Mouse (Mus musculus) MEL (cell line): Measurements from ENCODE around the gene Duoxa2. TPM values are rescaled to one million over a fixed set of nuclear protein-coding genes. Genes with fewer than 3 reads are reported as not detected.
A peak's percentile ranks its signal among the peaks of the same experiment; 100 is the strongest.

Experiments
- DNase-seq: peaks from one replicate; pipeline ENCODE4 v3.0.0; 2011; ENCODE audit warnings: low read depth, low spot score
- H3K27ac ChIP-seq: 2 replicates; pipeline ENCODE4 v1.5.1; 2012; ENCODE audit warnings: low read depth, mild to moderate bottlenecking, control low read depth, low read length, moderate library complexity; ENCODE audit not compliant: control insufficient read depth
- H3K27me3 ChIP-seq, 2 experiments: fragments of 150-350 bp in 1 of 2; sonication (generic) in 1 of 2; 2 replicates each; pipeline ENCODE4 v1.6.1; 2012; ENCODE audit warnings: low read length in 2 of 2, mild to moderate bottlenecking in 2 of 2, improper control_type of control experiment in 1 of 2, moderate library complexity in 1 of 2; ENCODE audit not compliant: insufficient read depth in 2 of 2, control insufficient read depth in 1 of 2
- H3K36me3 ChIP-seq, 2 experiments: 2 replicates each; pipeline ENCODE4 v1.6.1; 2012 to 2014; ENCODE audit warnings: low read length in 2 of 2, improper control_type of control experiment in 1 of 2, inconsistent platforms in 1 of 2, mild to moderate bottlenecking in 1 of 2; ENCODE audit not compliant: insufficient read depth in 2 of 2, control insufficient read depth in 1 of 2
- H3K4me1 ChIP-seq, 2 experiments: fragments of 150-350 bp in 1 of 2; sonication (generic) in 1 of 2; 2 replicates each; pipeline ENCODE4 v1.6.1; 2012; ENCODE audit warnings: low read length in 2 of 2, improper control_type of control experiment in 1 of 2, mild to moderate bottlenecking in 1 of 2; ENCODE audit not compliant: insufficient read depth in 2 of 2, control insufficient read depth in 1 of 2
- H3K4me3 ChIP-seq, 2 experiments: fragments of 150-350 bp in 1 of 2; sonication (generic) in 1 of 2; 2 replicates each; pipeline ENCODE4 v1.5.1; 2012; ENCODE audit warnings: low read depth in 2 of 2, low read length in 2 of 2, mild to moderate bottlenecking in 2 of 2, moderate library complexity in 2 of 2, control low read depth in 1 of 2, improper control_type of control experiment in 1 of 2; ENCODE audit not compliant: control insufficient read depth in 1 of 2, insufficient read depth in 1 of 2
- H3K79me2 ChIP-seq: 2 replicates; pipeline ENCODE4 v1.6.1; 2012; ENCODE audit warnings: mild to moderate bottlenecking, low read length, moderate library complexity; ENCODE audit not compliant: control insufficient read depth, poor library complexity, insufficient read depth
- H3K9ac ChIP-seq: 2 replicates; pipeline ENCODE4 v1.6.1; 2012; ENCODE audit warnings: low read depth, mild to moderate bottlenecking, control low read depth, low read length, moderate library complexity; ENCODE audit not compliant: control insufficient read depth, poor library complexity, severe bottlenecking
- H3K9me3 ChIP-seq: fragments of 150-350 bp; sonication (generic); replicated peaks from 2 replicates; pipeline ENCODE4 v1.6.1; 2012; ENCODE audit warnings: mild to moderate bottlenecking, low read length, improper control_type of control experiment, moderate library complexity; ENCODE audit not compliant: insufficient read depth
- BHLHE40 ChIP-seq: IDR thresholded peaks from 2 replicates; pipeline ENCODE4 v1.6.1; 2012; ENCODE audit warnings: low read depth, mild to moderate bottlenecking, inconsistent platforms, low read length, improper control_type of control experiment, borderline replicate concordance
- CHD1 ChIP-seq: IDR thresholded peaks from 2 replicates; pipeline ENCODE4 v1.6.1; 2012; ENCODE audit warnings: low read depth, mild to moderate bottlenecking, inconsistent platforms, low read length, improper control_type of control experiment
- CHD2 ChIP-seq: IDR thresholded peaks from 2 replicates; pipeline ENCODE4 v1.6.1; 2011; ENCODE audit warnings: low read length, improper control_type of control experiment
- CTCF ChIP-seq, 3 experiments: IDR thresholded peaks in 2 of 3; conservative IDR thresholded peaks in 1 of 3; 2 replicates each; pipeline ENCODE4 v1.5.1; 2011 to 2012; ENCODE audit warnings: low read length in 3 of 3, low read depth in 2 of 3, mild to moderate bottlenecking in 2 of 3, improper control_type of control experiment in 1 of 3, inconsistent platforms in 1 of 3, mixed read lengths in 1 of 3, moderate library complexity in 1 of 3; ENCODE audit not compliant: control insufficient read depth in 1 of 3, insufficient read depth in 1 of 3, poor library complexity in 1 of 3, severe bottlenecking in 1 of 3
- E2F4 ChIP-seq: IDR thresholded peaks from 2 replicates; pipeline ENCODE4 v1.6.1; 2011; ENCODE audit warnings: low read depth, low read length, improper control_type of control experiment, borderline replicate concordance
- ETS1 ChIP-seq: IDR thresholded peaks from 2 replicates; pipeline ENCODE4 v1.6.1; 2012; ENCODE audit warnings: low read depth, mild to moderate bottlenecking, inconsistent platforms, low read length, improper control_type of control experiment, moderate library complexity
- GABPA ChIP-seq: IDR thresholded peaks from 2 replicates; pipeline ENCODE4 v1.6.1; 2012; ENCODE audit warnings: low read depth, mild to moderate bottlenecking, inconsistent platforms, low read length, improper control_type of control experiment, moderate library complexity
- GATA1 ChIP-seq: IDR thresholded peaks from 2 replicates; pipeline ENCODE4 v1.6.1; 2011; ENCODE audit warnings: low read depth, low read length, improper control_type of control experiment
- HCFC1 ChIP-seq: IDR thresholded peaks from 2 replicates; pipeline ENCODE4 v1.6.1; 2012; ENCODE audit warnings: low read depth, mild to moderate bottlenecking, inconsistent platforms, low read length, improper control_type of control experiment, moderate library complexity
- JUND ChIP-seq: IDR thresholded peaks from 2 replicates; pipeline ENCODE4 v1.6.1; 2011; ENCODE audit warnings: low read depth, mild to moderate bottlenecking, improper control_type of control experiment, low read length
- KAT2A ChIP-seq: conservative IDR thresholded peaks from 2 replicates; pipeline ENCODE4 v1.6.1; 2012; ENCODE audit warnings: low read depth, low read length, improper control_type of control experiment, inconsistent platforms
- MAFK ChIP-seq: IDR thresholded peaks from 2 replicates; pipeline ENCODE4 v1.6.1; 2011; ENCODE audit warnings: low read depth, mild to moderate bottlenecking, low read length, improper control_type of control experiment, borderline replicate concordance
- MAX ChIP-seq: IDR thresholded peaks from 2 replicates; pipeline ENCODE4 v1.6.1; 2011; ENCODE audit warnings: low read length, improper control_type of control experiment
- MAZ ChIP-seq: IDR thresholded peaks from 2 replicates; pipeline ENCODE4 v1.6.1; 2012; ENCODE audit warnings: low read depth, mild to moderate bottlenecking, inconsistent platforms, low read length, improper control_type of control experiment
- MXI1 ChIP-seq: IDR thresholded peaks from 2 replicates; pipeline ENCODE4 v1.6.1; 2011; ENCODE audit warnings: mild to moderate bottlenecking, low read depth, low read length, improper control_type of control experiment
- MYB ChIP-seq: IDR thresholded peaks from 2 replicates; pipeline ENCODE4 v1.6.1; 2011; ENCODE audit warnings: mild to moderate bottlenecking, low read depth, low read length, improper control_type of control experiment
- MYC ChIP-seq: IDR thresholded peaks from 2 replicates; pipeline ENCODE4 v1.6.1; 2011; ENCODE audit warnings: low read depth, mild to moderate bottlenecking, low read length, improper control_type of control experiment, moderate library complexity
- NELFE ChIP-seq: IDR thresholded peaks from 2 replicates; pipeline ENCODE4 v1.6.1; 2011; ENCODE audit warnings: low read depth, low read length, improper control_type of control experiment
- NRF1 ChIP-seq: IDR thresholded peaks from 2 replicates; pipeline ENCODE4 v1.6.1; 2014; ENCODE audit warnings: low read depth, mild to moderate bottlenecking, inconsistent platforms, low read length, improper control_type of control experiment, moderate library complexity; ENCODE audit not compliant: poor library complexity, insufficient read depth, severe bottlenecking
- POLR2A ChIP-seq, 2 experiments: IDR thresholded peaks; 2 replicates each; pipeline ENCODE4 v1.6.1; 2011 to 2012; ENCODE audit warnings: low read length in 2 of 2, mild to moderate bottlenecking in 2 of 2, control low read depth in 1 of 2, improper control_type of control experiment in 1 of 2, low read depth in 1 of 2, moderate library complexity in 1 of 2; ENCODE audit not compliant: control insufficient read depth in 1 of 2, insufficient read depth in 1 of 2, poor library complexity in 1 of 2
- POLR2AphosphoS2 ChIP-seq: IDR thresholded peaks from 2 replicates; pipeline ENCODE4 v1.6.1; 2011; ENCODE audit warnings: low read length, improper control_type of control experiment
- POLR2AphosphoS5 ChIP-seq: IDR thresholded peaks from 2 replicates; pipeline ENCODE4 v1.6.1; 2012; ENCODE audit warnings: low read depth, borderline replicate concordance, mild to moderate bottlenecking, inconsistent platforms, low read length, moderate library complexity, mixed read lengths
- RAD21 ChIP-seq: IDR thresholded peaks from 2 replicates; pipeline ENCODE4 v1.6.1; 2011; ENCODE audit warnings: mild to moderate bottlenecking, low read depth, low read length, improper control_type of control experiment
- RCOR1 ChIP-seq: IDR thresholded peaks from 2 replicates; pipeline ENCODE4 v1.6.1; 2012; ENCODE audit warnings: low read depth, mild to moderate bottlenecking, inconsistent platforms, low read length, improper control_type of control experiment
- SIN3A ChIP-seq: IDR thresholded peaks from 2 replicates; pipeline ENCODE4 v1.6.1; 2012; ENCODE audit warnings: low read length, improper control_type of control experiment, inconsistent platforms
- SMC3 ChIP-seq: IDR thresholded peaks from 2 replicates; pipeline ENCODE4 v1.6.1; 2011; ENCODE audit warnings: low read depth, low read length, improper control_type of control experiment
- TAL1 ChIP-seq: IDR thresholded peaks from 2 replicates; pipeline ENCODE4 v1.6.1; 2012; ENCODE audit warnings: mild to moderate bottlenecking, inconsistent platforms, low read length, moderate library complexity, mixed read lengths
- TCF12 ChIP-seq: IDR thresholded peaks from 2 replicates; pipeline ENCODE4 v1.6.1; 2014; ENCODE audit warnings: low read depth, mild to moderate bottlenecking, inconsistent platforms, low read length, improper control_type of control experiment, moderate library complexity
- USF2 ChIP-seq, 2 experiments: IDR thresholded peaks; 2 replicates each; pipeline ENCODE4 v1.6.1; 2011 to 2012; ENCODE audit warnings: improper control_type of control experiment in 2 of 2, low read length in 2 of 2, borderline replicate concordance in 1 of 2, inconsistent platforms in 1 of 2, low read depth in 1 of 2, mild to moderate bottlenecking in 1 of 2; ENCODE audit not compliant: insufficient read depth in 1 of 2
- ZC3H11A ChIP-seq: IDR thresholded peaks from 2 replicates; pipeline ENCODE4 v1.6.1; 2012; ENCODE audit warnings: low read depth, mild to moderate bottlenecking, inconsistent platforms, low read length, improper control_type of control experiment
- ZKSCAN1 ChIP-seq: IDR thresholded peaks from 2 replicates; pipeline ENCODE4 v1.6.1; 2012; ENCODE audit warnings: low read depth, mild to moderate bottlenecking, inconsistent platforms, low read length, improper control_type of control experiment, moderate library complexity
- ZMIZ1 ChIP-seq: IDR thresholded peaks from 2 replicates; pipeline ENCODE4 v1.6.1; 2012; ENCODE audit warnings: low read depth, mild to moderate bottlenecking, inconsistent platforms, low read length, improper control_type of control experiment, moderate library complexity
- polyA plus RNA-seq, 2 experiments: library from polyadenylated mRNA; stranded (reverse) in 1 of 2; unstranded in 1 of 2; fragments of >175 nt in 1 of 2; fragments of >200 nt in 1 of 2; gene quantifications; 2 replicates each; pipeline versions ENCODE4 v1.2.1 to v1.2.4; 2012; ENCODE audit warnings: low replicate concordance in 2 of 2, low read depth in 1 of 2; ENCODE audit not compliant: insufficient read length in 2 of 2, insufficient read depth in 1 of 2, missing spikeins in 1 of 2
- total RNA-seq: library from RNA; depleted of rRNA; stranded (reverse); fragments of 300-350 nt; gene quantifications from 2 replicates; pipeline ENCODE4 v1.2.3, GENCODE M21; 2012

The Duoxa2 gene
- total and polyA plus RNA-seq, 3 experiments = not detected

DNA sequence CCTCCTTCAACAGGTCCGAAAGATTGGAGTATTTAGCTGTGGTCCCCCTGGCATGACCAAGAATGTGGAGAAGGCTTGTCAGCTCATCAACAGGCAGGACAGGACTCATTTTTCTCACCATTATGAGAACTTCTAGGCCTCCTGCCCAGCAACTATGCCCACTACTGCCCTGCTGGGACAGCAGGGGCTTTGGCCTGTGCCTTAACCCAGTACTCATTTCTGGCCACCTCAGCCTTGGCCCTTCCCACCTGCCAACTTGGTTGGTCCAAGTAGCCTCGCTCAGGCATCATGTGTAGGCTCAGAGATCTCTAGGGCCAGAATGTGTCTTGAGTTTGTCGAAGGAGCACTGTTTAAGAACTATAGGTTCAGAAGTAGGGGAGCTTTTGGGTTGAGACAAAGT lies 48.6 kb downstream of the Duoxa2 start:
- no peaks in the 10 kb centered on the region for H3K27me3 ChIP-seq
- peaks cover 0 to 8% of the 10 kb centered on the region in 2 experiments; a peak in 2 of 4 replicates for H3K36me3 ChIP-seq
- no peak overlapping the region for H3K9ac ChIP-seq
- no peak for TF ChIP-seq MYC
- no peak overlapping the region for H3K27ac ChIP-seq
- no peak for DNase-seq
- no peaks in the 10 kb centered on the region for H3K9me3 ChIP-seq
- H3K4me1 ChIP-seq = peaks cover 3 to 4% of the 10 kb centered on the region in 2 experiments
- peaks cover 1% of the 10 kb centered on the region; the same call in 1 of the 2 replicates for H3K79me2 ChIP-seq
- no peak overlapping the region for H3K4me3 ChIP-seq

DNA sequence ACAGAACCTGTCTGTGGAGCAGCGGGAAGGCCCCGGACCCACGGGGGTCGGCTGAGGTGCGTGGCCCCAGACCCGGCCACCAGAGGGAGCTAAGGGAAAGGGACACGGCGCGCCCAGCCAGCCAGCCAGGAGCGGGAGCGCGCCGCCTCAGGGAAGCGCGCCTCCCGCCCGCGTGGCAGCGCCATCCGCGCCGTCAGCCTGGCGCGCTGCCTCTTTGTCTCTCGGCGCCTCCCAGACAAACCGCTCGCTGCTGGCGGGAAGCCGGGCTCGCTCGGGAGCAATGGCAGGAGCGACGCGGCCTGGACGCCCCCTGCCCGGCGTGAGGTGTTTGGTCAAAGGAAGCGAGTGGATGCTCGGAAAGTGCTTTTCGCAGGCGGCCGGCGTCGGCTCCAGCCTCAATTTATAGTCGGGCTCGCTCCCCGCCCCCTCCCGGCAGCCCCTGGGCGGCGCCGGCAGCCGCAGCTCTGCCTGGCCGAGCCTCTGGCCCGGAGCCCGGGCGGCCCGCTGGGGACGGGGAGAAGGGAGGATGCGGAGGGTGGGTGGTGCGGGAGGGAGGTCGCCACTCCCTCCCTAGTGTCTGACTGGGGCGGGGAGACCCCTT lies 49.9 kb downstream of the Duoxa2 start:
- H3K27ac ChIP-seq = peak overlapping the region; percentile 80
- peak; percentile 42; the same call in 1 of the 2 replicates for TF ChIP-seq MAZ
- no peak for TF ChIP-seq GATA1
- peak; percentile 56 for TF ChIP-seq SMC3
- no peak for TF ChIP-seq NRF1
- no peak for TF ChIP-seq MAFK
- no peak for TF ChIP-seq RCOR1
- peak; percentile 43 for TF ChIP-seq RAD21
- TF ChIP-seq KAT2A = no peak
- no peak for TF ChIP-seq ZKSCAN1
- no peak for TF ChIP-seq ETS1
- peak; percentile 84 for TF ChIP-seq ZMIZ1
- peak; percentile 83 for TF ChIP-seq POLR2AphosphoS2
- TF ChIP-seq TCF12 = no peak; the same call in none of the 2 replicates
- no peak for TF ChIP-seq MYB
- TF ChIP-seq CHD2 = no peak
- peak; percentile 85 for TF ChIP-seq NELFE
- TF ChIP-seq HCFC1 = 0 out of 2 replicates have a peak, but pooled peaks have one; percentile 13
- peak; percentile 51 for TF ChIP-seq SIN3A
- TF ChIP-seq MAX = peak; percentile 79
- TF ChIP-seq POLR2A (IDR thresholded peaks at IDR 0.05; ENCODE audit: control insufficient read depth in 1 of 2, insufficient read depth in 1 of 2, low read depth in 1 of 2, low read length in 2 of 2, poor library complexity in 1 of 2) = peak; percentile 83 to 96
- no peak for TF ChIP-seq BHLHE40
- no peak for TF ChIP-seq POLR2AphosphoS5
- TF ChIP-seq MYC = no peak
- TF ChIP-seq E2F4 = no peak
- TF ChIP-seq CTCF (IDR thresholded peaks at IDR 0.05 in 2 of 3, conservative IDR thresholded peaks at IDR 0.05 in 1 of 3; ENCODE audit: control insufficient read depth in 1 of 3, insufficient read depth in 1 of 3, low read depth in 2 of 3, low read length in 3 of 3, poor library complexity in 1 of 3, severe bottlenecking in 1 of 3) = peak in 2 of 3 experiments; percentile 71 to 88; a peak in 5 of 6 replicates
- peak; percentile 55 for TF ChIP-seq MXI1
- no peak for TF ChIP-seq USF2 (IDR thresholded peaks at IDR 0.05; ENCODE audit: borderline replicate concordance in 1 of 2, insufficient read depth in 1 of 2, low read depth in 1 of 2, low read length in 2 of 2)
- TF ChIP-seq JUND = no peak
- no peak for TF ChIP-seq TAL1
- no peak for TF ChIP-seq ZC3H11A
- TF ChIP-seq CHD1 = no peak
- TF ChIP-seq GABPA = no peak

More for the DNA sequence above, 49.9 kb downstream of the Duoxa2 start:
- DNase-seq = peak; percentile 83
- Histone ChIP-seq H3K79me2 (peaks cover 1% of the 10 kb centered on the region; the same call in 1 of the 2 replicates), H3K4me1 (peaks cover 3 to 4% of the 10 kb centered on the region in 2 experiments), H3K9me3 (no peaks in the 10 kb centered on the region), H3K27me3 (no peaks in the 10 kb centered on the region), H3K9ac (peak overlapping the region; percentile 98), H3K36me3 (peaks cover 0 to 8% of the 10 kb centered on the region in 2 experiments; a peak in 2 of 4 replicates), H3K4me3 (peak overlapping the region; percentile 72 to 89)
